Comparison of ENCODE assay signal across 15 mouse cellular contexts in the genomic region with DNA sequence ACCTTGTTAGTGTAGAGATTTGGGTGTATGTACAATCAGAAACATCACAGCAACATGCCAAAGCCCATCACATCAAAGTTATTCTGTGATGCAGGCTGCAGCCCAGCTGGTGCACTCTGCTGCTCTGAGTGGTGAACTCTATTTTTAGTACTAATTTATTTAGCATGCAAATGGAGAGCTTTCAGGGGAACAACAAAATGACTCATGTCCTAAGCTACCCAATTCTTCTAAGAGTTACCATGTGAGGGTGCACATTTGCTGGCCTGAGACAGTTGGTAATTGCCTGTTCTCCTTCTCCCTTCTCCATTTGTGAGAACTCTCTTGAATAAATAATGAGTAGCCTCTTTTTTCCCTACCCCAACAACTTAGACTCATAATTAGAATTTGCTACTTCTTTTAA.
A peak's percentile ranks its signal among the peaks of the same experiment; 100 is the strongest.
DNase-seq lines count a peak whose midpoint lies in the region; ATAC-seq and TF ChIP-seq lines count a peak whose summit lies in the region.
"Had no signal": no experiment of that assay in that cellular context is flagged by ENCODE, and none has a peak within 500 bp of the region (broad histone marks: within the 10 kb centered on the region; RNA-seq: fewer than 3 reads in every experiment).

No protein-coding gene starts in this region.

- no peak overlapping the region for H3K27ac ChIP-seq in hindbrain, embryonic 11.5 days (ENCODE audit: low read depth, low read length)
- H3K27ac ChIP-seq in hindbrain, postnatal 0 days: no peak overlapping the region
- no peak overlapping the region for H3K27ac ChIP-seq in neural tube, embryonic 15.5 days (replicated peaks)
- H3K27ac ChIP-seq in forebrain, embryonic 15.5 days (replicated peaks): no peak overlapping the region
- H3K27ac ChIP-seq: limb, embryonic 15.5 days; lung, embryonic 15.5 days had no signal

- no peaks in the 10 kb centered on the region for H3K27me3 ChIP-seq in hindbrain, embryonic 11.5 days (ENCODE audit: control insufficient read depth, insufficient read depth, low read length)
- H3K27me3 ChIP-seq in hindbrain, postnatal 0 days (ENCODE audit: insufficient read depth, low read length): no peaks in the 10 kb centered on the region
- H3K27me3 ChIP-seq in neural tube, embryonic 15.5 days (replicated peaks): no peaks in the 10 kb centered on the region
- no peaks in the 10 kb centered on the region for H3K27me3 ChIP-seq in forebrain, embryonic 15.5 days
- H3K27me3 ChIP-seq: limb, embryonic 15.5 days; lung, embryonic 15.5 days had no signal

- TF ChIP-seq CTCF in hindbrain, postnatal 0 days (IDR thresholded peaks at IDR 0.05; ENCODE audit: low read depth): no peak

- no peaks in the 10 kb centered on the region for H3K4me1 ChIP-seq in hindbrain, embryonic 11.5 days (replicated peaks; ENCODE audit: control insufficient read depth, insufficient read depth, low read length)
- H3K4me1 ChIP-seq in hindbrain, postnatal 0 days (ENCODE audit: insufficient read depth, low read length): peaks cover 3% of the 10 kb centered on the region; the same call in 1 of the 2 replicates
- H3K4me1 ChIP-seq in neural tube, embryonic 15.5 days: no peaks in the 10 kb centered on the region
- peaks cover 2% of the 10 kb centered on the region; the same call in 1 of the 2 replicates for H3K4me1 ChIP-seq in forebrain, embryonic 15.5 days
- H3K4me1 ChIP-seq: limb, embryonic 15.5 days; lung, embryonic 15.5 days had no signal

- no peak overlapping the region for H3K4me2 ChIP-seq in hindbrain, embryonic 11.5 days (replicated peaks; ENCODE audit: low read depth, low read length)
- H3K4me2 ChIP-seq in hindbrain, postnatal 0 days (ENCODE audit: low read depth, low read length): no peak overlapping the region
- H3K4me2 ChIP-seq in neural tube, embryonic 15.5 days: no peak overlapping the region
- H3K4me2 ChIP-seq in forebrain, embryonic 15.5 days (replicated peaks): no peak overlapping the region
- H3K4me2 ChIP-seq: limb, embryonic 15.5 days; lung, embryonic 15.5 days had no signal

- H3K9me3 ChIP-seq in hindbrain, embryonic 11.5 days (ENCODE audit: control insufficient read depth, low read length): no peaks in the 10 kb centered on the region
- H3K9me3 ChIP-seq in hindbrain, postnatal 0 days (ENCODE audit: low read length): no peaks in the 10 kb centered on the region
- H3K9me3 ChIP-seq in neural tube, embryonic 15.5 days (replicated peaks): no peaks in the 10 kb centered on the region
- no peaks in the 10 kb centered on the region for H3K9me3 ChIP-seq in forebrain, embryonic 15.5 days
- H3K9me3 ChIP-seq: limb, embryonic 15.5 days; lung, embryonic 15.5 days had no signal

- DNase-seq in hindbrain, embryonic 11.5 days (ENCODE audit: low spot score): no peak
- DNase-seq in hindbrain, postnatal 0 days (ENCODE audit: low spot score): no peak
- DNase-seq in neural tube, embryonic 10.5 days (ENCODE audit: extremely low spot score, low spot score): no peak
- peak; percentile 38 for DNase-seq in retina, postnatal 1 day
- DNase-seq in embryo, embryonic 11 days: no peak
- DNase-seq in urinary bladder, postnatal 25 days (ENCODE audit: low spot score): no peak
- DNase-seq: adrenal gland, postnatal 25 days; B cell, adult 2 months; cerebellum, postnatal 36 days; heart, adult 18-20 months; heart, postnatal 10 days had no signal

- H3K9ac ChIP-seq in hindbrain, embryonic 11.5 days (ENCODE audit: low read depth, low read length): no peak overlapping the region
- no peak overlapping the region for H3K9ac ChIP-seq in hindbrain, postnatal 0 days (replicated peaks; ENCODE audit: low read length)
- no peak overlapping the region for H3K9ac ChIP-seq in neural tube, embryonic 15.5 days (replicated peaks)
- no peak overlapping the region for H3K9ac ChIP-seq in forebrain, embryonic 15.5 days (replicated peaks)
- H3K9ac ChIP-seq: limb, embryonic 15.5 days; lung, embryonic 15.5 days had no signal

- no peak overlapping the region for H3K4me3 ChIP-seq in hindbrain, embryonic 11.5 days (ENCODE audit: low read depth, low read length)
- no peak overlapping the region for H3K4me3 ChIP-seq in hindbrain, postnatal 0 days (ENCODE audit: low read length)
- no peak overlapping the region for H3K4me3 ChIP-seq in neural tube, embryonic 15.5 days (replicated peaks)
- no peak overlapping the region for H3K4me3 ChIP-seq in forebrain, embryonic 15.5 days
- H3K4me3 ChIP-seq: limb, embryonic 15.5 days; lung, embryonic 15.5 days had no signal

- peak; percentile 47; the same call in 1 of the 2 replicates for ATAC-seq in hindbrain, embryonic 11.5 days (ENCODE audit: low FRiP score)
- ATAC-seq in hindbrain, postnatal 0 days: no peak
- ATAC-seq in neural tube, embryonic 15.5 days (ENCODE audit: low FRiP score): peak; percentile 35
- peak; percentile 98 for ATAC-seq in forebrain, embryonic 15.5 days (replicated peaks)

- no peaks in the 10 kb centered on the region for H3K36me3 ChIP-seq in hindbrain, embryonic 11.5 days (ENCODE audit: control insufficient read depth, insufficient read depth, low read length)
- H3K36me3 ChIP-seq in hindbrain, postnatal 0 days (ENCODE audit: insufficient read depth, low read length): no peaks in the 10 kb centered on the region
- H3K36me3 ChIP-seq in neural tube, embryonic 15.5 days: no peaks in the 10 kb centered on the region
- H3K36me3 ChIP-seq in forebrain, embryonic 15.5 days: no peaks in the 10 kb centered on the region
- H3K36me3 ChIP-seq: limb, embryonic 15.5 days; lung, embryonic 15.5 days had no signal
